Mouse (Mus musculus) erythroblast, embryonic 14.5 days (primary cell): ENCODE data around the gene Set.

Experiments
- GATA1 ChIP-seq: IDR thresholded peaks from 2 replicates; pipeline ENCODE4 v1.6.1; 2012; ENCODE audit warnings: low read length, inconsistent platforms, mixed read lengths
- TAL1 ChIP-seq: IDR thresholded peaks from 3 replicates; pipeline ENCODE4 v1.6.1; 2012; ENCODE audit warnings: low read length, inconsistent platforms, mixed read lengths

GRCm38 (mm10) chr2:30062249-30063093 is 5.3 kb downstream of the Set start:
- TF ChIP-seq GATA1 (peak; percentile 77), TAL1 (no peak)
